In the genomic region with DNA sequence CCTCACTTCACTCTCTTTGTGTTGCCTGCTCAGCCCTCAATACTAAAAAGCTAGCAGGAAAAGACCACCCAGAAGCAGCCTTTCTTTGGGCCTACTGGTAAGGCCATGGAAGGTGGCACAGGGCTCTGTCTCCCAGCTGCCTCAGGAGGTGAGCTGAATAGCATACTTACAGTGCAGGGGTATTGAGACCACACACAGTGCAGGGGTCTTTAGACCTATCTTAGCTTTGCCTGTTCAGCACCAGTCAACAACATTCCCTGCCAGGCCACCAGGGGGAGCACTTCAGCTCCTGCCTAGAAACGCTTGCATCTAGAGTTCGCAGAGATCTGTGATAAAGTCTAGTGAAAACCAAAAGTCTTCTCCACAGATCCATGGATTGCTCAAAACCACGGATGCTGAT, we compare ENCODE assay signal across 8 mouse cellular contexts. TPM values are rescaled to one million over a fixed set of nuclear protein-coding genes. Genes with fewer than 3 reads are reported as not detected.
DNase-seq lines count a peak whose midpoint lies in the region; ATAC-seq and TF ChIP-seq lines count a peak whose summit lies in the region.

No protein-coding gene starts in this region.

- peak; percentile 76 for TF ChIP-seq CTCF in forebrain, postnatal 0 days (IDR thresholded peaks at IDR 0.05; ENCODE audit: low read depth)
- TF ChIP-seq CTCF in testis, adult 2 months (IDR thresholded peaks at IDR 0.05; ENCODE audit: control insufficient read depth, insufficient read depth, insufficient replicate concordance, low read depth, low read length), result peak; percentile 86

- peaks cover 17% of the 10 kb centered on the region for H3K4me1 ChIP-seq in midbrain, embryonic 10.5 days
- no peaks in the 10 kb centered on the region for H3K4me1 ChIP-seq in midbrain, embryonic 15.5 days
- H3K4me1 ChIP-seq in forebrain, postnatal 0 days (ENCODE audit: insufficient read depth), result no peaks in the 10 kb centered on the region
- H3K4me1 ChIP-seq in intestine, embryonic 16.5 days (ENCODE audit: control insufficient read depth, insufficient read depth, low read length), result no peaks in the 10 kb centered on the region
- H3K4me1 ChIP-seq in limb, embryonic 11.5 days (ENCODE audit: control insufficient read depth, insufficient read depth, low read length), result no peaks in the 10 kb centered on the region
- no peaks in the 10 kb centered on the region for H3K4me1 ChIP-seq in testis, adult 2 months (ENCODE audit: control insufficient read depth, insufficient read depth, low read length)

- 19% methylated on average over 3 of the region's 3 CpGs for WGBS in midbrain, embryonic 10.5 days
- 21% methylated on average over 3 of the region's 3 CpGs for WGBS in midbrain, embryonic 15.5 days
- 13% methylated on average over 3 of the region's 3 CpGs for WGBS in forebrain, postnatal 0 days
- 17% methylated on average over 3 of the region's 3 CpGs for WGBS in intestine, embryonic 16.5 days
- 24% methylated on average over 3 of the region's 3 CpGs for WGBS in limb, embryonic 11.5 days

- H3K9me3 ChIP-seq in midbrain, embryonic 10.5 days (replicated peaks), result peaks cover 9% of the 10 kb centered on the region
- H3K9me3 ChIP-seq in midbrain, embryonic 15.5 days, result no peaks in the 10 kb centered on the region
- H3K9me3 ChIP-seq in forebrain, postnatal 0 days (ENCODE audit: low read length), result 0 out of 2 replicates have a peak, but pooled peaks cover 4% of the 10 kb centered on the region
- no peaks in the 10 kb centered on the region for H3K9me3 ChIP-seq in intestine, embryonic 16.5 days (ENCODE audit: control insufficient read depth, low read length)
- peaks cover 3% of the 10 kb centered on the region; the same call in 1 of the 2 replicates for H3K9me3 ChIP-seq in limb, embryonic 11.5 days (ENCODE audit: control insufficient read depth, low read length)

- H3K4me2 ChIP-seq in midbrain, embryonic 15.5 days, result no peak overlapping the region
- H3K4me2 ChIP-seq in forebrain, postnatal 0 days (ENCODE audit: low read depth), result no peak overlapping the region
- no peak overlapping the region for H3K4me2 ChIP-seq in intestine, embryonic 16.5 days (ENCODE audit: low read depth, low read length)
- no peak overlapping the region for H3K4me2 ChIP-seq in limb, embryonic 11.5 days (ENCODE audit: low read depth, severe bottlenecking)

- peak; percentile 81 for DNase-seq in midbrain, embryonic 10.5 days (ENCODE audit: low spot score)
- peak; percentile 40 for DNase-seq in c-Kit-positive CD71-positive TER-119-positive erythroid progenitor cells, embryonic 14.5 days (ENCODE audit: low spot score)
- DNase-seq in forebrain, postnatal 0 days, result peak; percentile 69
- peak; percentile 84 for DNase-seq in limb, embryonic 11.5 days (ENCODE audit: low spot score)
- peak; percentile 82 for DNase-seq in naive thymus-derived CD4-positive, alpha-beta T cell, adult 2 months (ENCODE audit: low read depth)

- H3K27ac ChIP-seq in midbrain, embryonic 10.5 days (replicated peaks), result peak overlapping the region; percentile 76
- no peak overlapping the region for H3K27ac ChIP-seq in midbrain, embryonic 15.5 days
- no peak overlapping the region for H3K27ac ChIP-seq in forebrain, postnatal 0 days (ENCODE audit: low read depth, low read length)
- H3K27ac ChIP-seq in intestine, embryonic 16.5 days (ENCODE audit: low read length), result no peak overlapping the region
- no peak overlapping the region for H3K27ac ChIP-seq in limb, embryonic 11.5 days (replicated peaks; ENCODE audit: low read depth, low read length)
- no peak overlapping the region for H3K27ac ChIP-seq in testis, adult 2 months (ENCODE audit: control insufficient read depth, insufficient read depth, low read depth, low read length)

- no peaks in the 10 kb centered on the region for H3K36me3 ChIP-seq in midbrain, embryonic 10.5 days
- H3K36me3 ChIP-seq in midbrain, embryonic 15.5 days (replicated peaks), result no peaks in the 10 kb centered on the region
- H3K36me3 ChIP-seq in forebrain, postnatal 0 days (ENCODE audit: insufficient read depth), result no peaks in the 10 kb centered on the region
- H3K36me3 ChIP-seq in intestine, embryonic 16.5 days (ENCODE audit: control insufficient read depth, insufficient read depth, low read length), result no peaks in the 10 kb centered on the region
- no peaks in the 10 kb centered on the region for H3K36me3 ChIP-seq in limb, embryonic 11.5 days (ENCODE audit: control insufficient read depth, insufficient read depth, low read length)
- H3K36me3 ChIP-seq in testis, adult 2 months (ENCODE audit: control insufficient read depth, insufficient read depth, low read length), result no peaks in the 10 kb centered on the region

- peaks cover 7% of the 10 kb centered on the region; the same call in 1 of the 2 replicates for H3K27me3 ChIP-seq in midbrain, embryonic 10.5 days (ENCODE audit: low read depth, poor library complexity, severe bottlenecking)
- peaks cover 3% of the 10 kb centered on the region; the same call in 1 of the 2 replicates for H3K27me3 ChIP-seq in midbrain, embryonic 15.5 days (replicated peaks)
- H3K27me3 ChIP-seq in forebrain, postnatal 0 days (ENCODE audit: insufficient read depth, low read length), result no peaks in the 10 kb centered on the region; the same call in 1 of the 2 replicates
- H3K27me3 ChIP-seq in intestine, embryonic 16.5 days (replicated peaks; ENCODE audit: control insufficient read depth, insufficient read depth, low read length), result no peaks in the 10 kb centered on the region
- H3K27me3 ChIP-seq in limb, embryonic 11.5 days (ENCODE audit: control insufficient read depth, insufficient read depth, low read length), result no peaks in the 10 kb centered on the region
- no peaks in the 10 kb centered on the region for H3K27me3 ChIP-seq in testis, adult 2 months (ENCODE audit: control insufficient read depth, insufficient read depth, low read length)

- no peak overlapping the region for H3K9ac ChIP-seq in midbrain, embryonic 15.5 days
- no peak overlapping the region for H3K9ac ChIP-seq in forebrain, postnatal 0 days
- no peak overlapping the region for H3K9ac ChIP-seq in intestine, embryonic 16.5 days (ENCODE audit: low read depth, low read length)
- H3K9ac ChIP-seq in limb, embryonic 11.5 days (ENCODE audit: low read length), result no peak overlapping the region

- no peak for ATAC-seq in midbrain, embryonic 15.5 days (replicated peaks)
- peak; percentile 73 for ATAC-seq in forebrain, postnatal 0 days
- 0 out of 2 replicates have a peak, but pooled peaks have one; percentile 40 for ATAC-seq in intestine, embryonic 16.5 days
- peak; percentile 76; the same call in 1 of the 2 replicates for ATAC-seq in limb, embryonic 11.5 days (ENCODE audit: insufficient number of reproducible peaks, low FRiP score, low TSS enrichment, low read depth)

- TF ChIP-seq POLR2A in testis, adult 2 months (IDR thresholded peaks at IDR 0.05; ENCODE audit: control insufficient read depth, low read depth, low read length), result no peak

- H3K4me3 ChIP-seq in midbrain, embryonic 10.5 days, result no peak overlapping the region
- no peak overlapping the region for H3K4me3 ChIP-seq in midbrain, embryonic 15.5 days
- no peak overlapping the region for H3K4me3 ChIP-seq in forebrain, postnatal 0 days (ENCODE audit: low read depth, low read length)
- no peak overlapping the region for H3K4me3 ChIP-seq in intestine, embryonic 16.5 days (ENCODE audit: low read length)
- H3K4me3 ChIP-seq in limb, embryonic 11.5 days (ENCODE audit: low read depth, low read length), result no peak overlapping the region
- H3K4me3 ChIP-seq in testis, adult 2 months (ENCODE audit: control insufficient read depth, low read depth, low read length), result no peak overlapping the region

RNA-seq across cellular contexts. Expression of a gene that starts 19.0 kb away (rescaled TPM):
- 0.05 and 0.17 TPM in 2 replicates for polyA plus RNA-seq in midbrain, embryonic 10.5 days (2016; fragmentation: Nextera tagmentation; extraction: Ambion mirVana)
- polyA plus RNA-seq in midbrain, embryonic 15.5 days (2015; fragmentation: Nextera tagmentation; extraction: Ambion mirVana), result 0.05 and 0.06 TPM in 2 replicates
- total RNA-seq in forebrain, postnatal 0 days (2014; rRNA removed), result under 0.01 and 0.19 TPM in 2 replicates
- 0.08 TPM in 2 replicates for polyA plus RNA-seq in forebrain, postnatal 0 days (2015; fragmentation: Nextera tagmentation; extraction: Ambion mirVana)
- 0.06 and 0.10 TPM in 2 replicates for polyA plus RNA-seq in intestine, embryonic 16.5 days (2015; fragmentation: Nextera tagmentation; extraction: Ambion mirVana)
- 0.01 and 0.06 TPM in 2 replicates for polyA plus RNA-seq in limb, embryonic 11.5 days (2014; fragmentation: Nextera tagmentation; extraction: Ambion mirVana)
- polyA plus RNA-seq in testis, adult 2 months (2012; rRNA removed), result 0.04 and 0.05 TPM in 2 replicates

RNA-seq across cellular contexts. Expression of a gene that starts 21.2 kb away (rescaled TPM):
- polyA plus RNA-seq in midbrain, embryonic 10.5 days (2016; fragmentation: Nextera tagmentation; extraction: Ambion mirVana), result 136 and 158 TPM in 2 replicates
- 75.6 and 78.4 TPM in 2 replicates for polyA plus RNA-seq in midbrain, embryonic 15.5 days (2015; fragmentation: Nextera tagmentation; extraction: Ambion mirVana)
- total RNA-seq in forebrain, postnatal 0 days (2014; rRNA removed), result 40.4 and 49.5 TPM in 2 replicates
- polyA plus RNA-seq in forebrain, postnatal 0 days (2015; fragmentation: Nextera tagmentation; extraction: Ambion mirVana), result 86.3 and 91.3 TPM in 2 replicates
- polyA plus RNA-seq in intestine, embryonic 16.5 days (2015; fragmentation: Nextera tagmentation; extraction: Ambion mirVana), result 90.2 and 93.9 TPM in 2 replicates
- 55.7 and 56.1 TPM in 2 replicates for polyA plus RNA-seq in limb, embryonic 11.5 days (2014; fragmentation: Nextera tagmentation; extraction: Ambion mirVana)
- polyA plus RNA-seq in testis, adult 2 months (2012; rRNA removed), result 41.3 and 50.0 TPM in 2 replicates

RNA-seq across cellular contexts. Expression of a gene that starts 31.0 kb away (rescaled TPM):
- polyA plus RNA-seq in midbrain, embryonic 10.5 days (2016; fragmentation: Nextera tagmentation; extraction: Ambion mirVana), result 13.5 and 16.9 TPM in 2 replicates
- 16.3 and 18.1 TPM in 2 replicates for polyA plus RNA-seq in midbrain, embryonic 15.5 days (2015; fragmentation: Nextera tagmentation; extraction: Ambion mirVana)
- 21.0 and 23.3 TPM in 2 replicates for total RNA-seq in forebrain, postnatal 0 days (2014; rRNA removed)
- 5.5 and 7.4 TPM in 2 replicates for polyA plus RNA-seq in forebrain, postnatal 0 days (2015; fragmentation: Nextera tagmentation; extraction: Ambion mirVana)
- polyA plus RNA-seq in intestine, embryonic 16.5 days (2015; fragmentation: Nextera tagmentation; extraction: Ambion mirVana), result 5.0 and 6.1 TPM in 2 replicates
- 19.2 and 20.1 TPM in 2 replicates for polyA plus RNA-seq in limb, embryonic 11.5 days (2014; fragmentation: Nextera tagmentation; extraction: Ambion mirVana)
- 462 and 482 TPM in 2 replicates for polyA plus RNA-seq in testis, adult 2 months (2012; rRNA removed)

Comparison
In these comparisons a context has a peak if more than half of its experiments do, and no peak if none do; other contexts are left out.
1. RNA of a gene that starts 31.0 kb away (polyA plus RNA-seq): 462 to 482 TPM in testis, adult 2 months; 19.2 to 20.1 TPM in limb, embryonic 11.5 days, 16.3 to 18.1 TPM in midbrain, embryonic 15.5 days, 13.5 to 16.9 TPM in midbrain, embryonic 10.5 days, 5.5 to 7.4 TPM in forebrain, postnatal 0 days and 5.0 to 6.1 TPM in intestine, embryonic 16.5 days; every median in the first group is over 10 times any median in the second.
2. Peak in every context shown above with its lines, with median percentiles within 50 percentile points of each other: DNase-seq.